Mouse (Mus musculus) megakaryocyte, adult 5-6 weeks (primary cell): Measurements from ENCODE around the gene Slc16a10. TPM values are rescaled to one million over a fixed set of nuclear protein-coding genes. Genes with fewer than 3 reads are reported as not detected.

ENCODE experiments used
- ATAC-seq: 2 replicates; pipeline ENCODE4 v1.8.0; 2016; ENCODE audit warnings: mild to moderate bottlenecking, inconsistent platforms; ENCODE audit not compliant: poor library complexity, severe bottlenecking
- total RNA-seq, 2 experiments: library from RNA; stranded (forward) in 1 of 2; stranded (reverse) in 1 of 2; fragments of 153-499, 151-499 nt in 1 of 2; fragments of 221-1000, 200-1000 nt in 1 of 2; gene quantifications; 2 replicates each; pipeline versions ENCODE4 v1.2.3 to v1.2.4; 2015 to 2017

The Slc16a10 gene
- total RNA-seq, 2 experiments from 2014 or later: 29.8 to 45.0 TPM

DNA sequence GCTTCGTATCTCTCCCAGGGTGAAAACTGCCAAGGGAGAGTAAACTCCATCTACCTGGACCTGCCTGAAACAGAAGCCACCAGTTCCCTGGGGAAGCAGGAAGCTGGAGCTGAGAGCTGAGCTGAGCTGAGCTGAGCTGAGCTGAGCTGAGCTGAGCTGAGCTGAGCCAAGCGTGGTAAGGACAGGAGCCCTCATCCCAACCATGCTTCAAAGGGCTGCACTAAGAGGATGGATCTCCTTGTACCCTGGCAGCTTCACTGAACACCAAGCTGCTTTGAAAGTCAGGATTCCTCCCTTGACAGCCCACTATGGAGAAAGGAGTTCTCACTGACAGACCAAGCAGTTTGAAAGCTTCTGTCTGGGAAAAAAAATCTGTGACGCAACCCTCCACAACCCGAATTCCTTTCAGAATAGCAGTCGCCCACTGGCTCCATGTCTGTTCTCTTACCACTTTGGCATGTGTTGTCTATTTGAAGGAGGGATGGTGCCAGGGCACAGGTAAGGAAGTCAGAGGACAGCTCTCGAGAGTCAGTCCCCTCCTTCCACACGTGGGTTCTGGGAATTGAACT lies 28.5 kb downstream of the Slc16a10 start:
- no peak for ATAC-seq

DNA sequence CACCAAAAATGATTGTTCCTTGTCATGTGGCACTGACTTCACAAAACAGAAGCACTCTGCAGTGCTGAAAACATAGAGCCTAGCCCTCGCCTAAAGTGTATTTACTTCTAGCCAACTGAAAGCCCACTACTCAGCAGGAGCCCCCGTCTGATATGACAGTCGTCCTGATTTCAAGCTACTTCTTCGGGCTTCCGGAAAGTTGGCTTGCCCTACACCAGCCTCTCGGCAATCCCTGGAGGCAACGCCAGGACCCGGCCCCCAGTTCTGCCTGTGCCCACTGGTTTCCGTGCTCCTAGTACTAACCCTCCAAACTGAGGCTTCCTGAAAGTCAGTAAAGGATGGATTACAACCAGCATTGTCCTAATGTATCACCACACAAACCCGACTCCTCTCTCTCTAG lies 29.8 kb downstream of the Slc16a10 start:
- ATAC-seq: no peak

DNA sequence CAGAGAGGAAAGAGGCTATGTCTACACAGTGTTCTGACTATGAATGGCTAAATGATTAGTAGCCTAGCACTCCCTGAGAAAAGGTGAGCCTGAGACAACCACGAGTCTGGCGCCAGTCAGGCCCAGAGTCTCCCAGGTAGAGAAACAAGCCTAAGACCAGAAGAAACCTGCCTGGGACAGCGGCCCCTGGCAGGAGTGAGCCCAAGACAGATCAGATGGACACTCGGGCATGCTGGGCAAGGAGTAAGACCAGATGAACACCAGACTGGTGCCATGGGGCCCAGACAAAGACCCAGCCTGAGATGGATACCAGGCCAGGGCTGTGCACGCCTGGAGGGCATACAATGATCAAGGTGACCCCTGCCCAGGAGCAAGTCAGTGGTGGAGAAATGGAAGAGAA lies 32.5 kb downstream of the Slc16a10 start:
- ATAC-seq: no peak

DNA sequence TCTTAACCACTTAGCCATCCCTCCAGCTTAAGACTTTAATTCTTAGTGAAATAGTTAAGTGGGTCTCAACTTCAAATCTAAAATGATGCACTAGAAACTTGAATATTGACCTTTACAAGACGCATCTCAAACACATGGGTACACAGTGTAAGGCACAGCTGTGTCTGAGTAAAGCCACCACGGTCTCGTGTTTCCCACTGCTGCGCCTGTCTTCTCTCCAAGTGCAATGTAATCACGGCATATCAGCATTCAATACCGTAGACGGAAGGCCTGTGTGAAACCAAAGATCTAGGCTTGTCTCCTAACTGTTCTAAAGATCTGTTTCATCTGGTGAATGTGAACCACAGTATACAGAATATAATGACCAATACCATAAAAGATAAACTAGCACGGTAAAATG lies 33.1 kb downstream of the Slc16a10 start:
- no peak for ATAC-seq

DNA sequence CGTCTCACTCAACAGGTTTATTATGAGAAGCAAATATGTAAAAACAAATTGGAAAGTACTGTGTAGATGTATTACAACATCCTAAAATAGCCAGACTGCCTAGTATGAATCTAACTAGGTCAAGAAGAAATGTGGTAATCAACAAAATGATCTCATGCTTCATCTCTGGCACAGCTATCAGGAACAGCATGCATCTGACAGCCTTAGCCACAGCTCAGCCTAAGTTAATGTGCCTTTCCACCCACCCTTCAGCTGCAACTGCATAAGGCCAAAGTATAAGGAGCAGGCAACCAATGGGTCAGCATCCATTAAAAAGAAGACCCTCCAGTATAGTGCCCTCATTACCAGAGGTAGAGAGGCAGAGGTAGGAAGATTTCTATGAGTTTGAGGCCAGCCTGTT lies 34.1 kb downstream of the Slc16a10 start:
- ATAC-seq: no peak

DNA sequence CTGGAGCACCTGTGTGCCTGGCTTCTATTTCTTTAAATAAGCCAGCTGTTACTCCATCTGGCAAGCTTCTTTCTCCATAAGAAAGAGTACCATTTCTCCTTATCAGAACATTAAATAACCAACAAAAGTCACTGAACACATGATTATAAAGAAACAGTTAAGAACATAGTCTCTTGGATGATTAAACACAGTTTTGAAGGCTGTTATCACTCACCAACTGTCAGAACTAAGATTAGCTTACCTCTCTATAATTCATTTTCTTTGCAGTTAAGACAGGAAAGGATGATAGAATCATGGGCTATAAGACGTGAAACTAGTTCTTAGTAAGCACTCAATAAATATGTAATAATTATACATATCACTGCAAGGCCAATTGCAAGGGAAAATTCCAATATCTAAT lies 36.9 kb downstream of the Slc16a10 start:
- ATAC-seq: no peak

DNA sequence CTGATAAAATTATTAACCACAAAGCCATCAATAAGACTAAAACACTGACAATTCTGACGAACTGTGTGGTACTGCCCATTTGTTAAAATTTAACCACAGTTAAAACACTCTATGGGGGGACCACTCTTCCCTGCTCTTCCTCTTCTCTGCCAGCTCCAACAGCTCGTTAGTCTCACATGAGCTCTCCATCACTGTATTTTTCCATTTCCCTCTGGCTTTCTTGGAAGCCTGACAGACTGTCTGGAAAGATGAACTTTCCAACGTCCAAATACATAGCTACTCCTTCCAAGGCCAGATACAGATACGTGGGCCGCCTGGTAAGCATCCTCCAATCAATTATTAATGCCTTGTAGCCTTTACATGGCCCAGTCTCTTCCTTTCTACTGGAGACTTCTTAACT lies 38.3 kb downstream of the Slc16a10 start:
- ATAC-seq: no peak

DNA sequence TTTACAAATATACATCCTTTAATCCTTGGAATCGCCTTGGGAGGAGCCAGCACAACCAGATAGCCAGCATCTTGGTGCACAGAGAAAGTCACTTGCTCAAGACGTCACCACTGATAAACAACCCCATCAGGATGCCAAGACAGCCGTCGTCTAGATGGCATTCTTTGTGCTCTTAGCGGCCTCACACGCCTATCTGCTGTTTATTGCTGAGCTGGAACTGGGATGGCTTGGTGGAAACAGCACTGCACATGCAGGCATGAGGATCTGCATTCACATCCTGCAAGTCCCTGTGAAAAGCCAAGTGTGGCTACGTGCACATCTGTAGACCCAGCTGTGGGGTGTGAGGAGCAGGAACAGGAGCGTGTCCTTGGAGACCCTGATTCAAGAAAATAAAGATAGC lies 39.1 kb downstream of the Slc16a10 start:
- ATAC-seq: no peak

DNA sequence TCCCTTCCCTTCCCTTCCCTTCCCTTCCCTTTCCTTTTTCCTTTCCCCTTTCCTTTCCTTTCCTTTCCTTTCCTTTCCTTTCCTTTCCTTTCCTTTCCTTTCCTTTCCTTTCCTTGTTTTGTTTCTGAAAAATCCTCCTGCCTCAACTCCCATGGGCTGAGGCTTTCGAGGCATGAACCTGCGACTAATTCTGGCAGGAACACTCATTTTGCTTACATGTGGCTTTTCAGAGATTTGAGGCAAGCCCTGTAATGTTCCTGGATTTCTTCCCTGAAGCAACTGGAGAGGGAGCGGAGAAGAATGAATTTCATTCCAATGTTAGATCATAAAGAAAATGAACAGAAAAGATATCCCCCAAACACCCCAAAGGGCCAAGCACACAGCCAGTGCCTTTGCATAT lies 39.9 kb downstream of the Slc16a10 start:
- ATAC-seq: no peak

DNA sequence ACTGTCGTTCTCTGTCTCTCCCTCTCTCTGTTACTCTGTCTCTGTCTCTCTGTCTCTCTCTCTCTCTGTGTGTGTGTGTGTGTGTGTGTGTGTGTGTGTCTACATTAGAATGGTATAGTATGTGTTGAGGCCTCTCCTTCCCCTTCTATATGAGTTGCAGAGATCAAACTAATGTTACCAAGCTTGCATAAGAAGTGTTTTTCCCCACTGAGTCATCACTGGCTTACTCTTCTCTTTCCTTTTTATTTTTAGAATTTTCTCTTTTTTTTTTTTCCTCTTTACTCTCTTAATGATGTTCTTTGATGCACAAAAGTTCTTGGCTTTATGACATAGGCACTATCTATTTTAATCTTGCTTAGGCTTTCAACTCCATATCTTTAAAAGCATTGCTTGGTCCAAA lies 43.6 kb downstream of the Slc16a10 start:
- ATAC-seq: no peak

DNA sequence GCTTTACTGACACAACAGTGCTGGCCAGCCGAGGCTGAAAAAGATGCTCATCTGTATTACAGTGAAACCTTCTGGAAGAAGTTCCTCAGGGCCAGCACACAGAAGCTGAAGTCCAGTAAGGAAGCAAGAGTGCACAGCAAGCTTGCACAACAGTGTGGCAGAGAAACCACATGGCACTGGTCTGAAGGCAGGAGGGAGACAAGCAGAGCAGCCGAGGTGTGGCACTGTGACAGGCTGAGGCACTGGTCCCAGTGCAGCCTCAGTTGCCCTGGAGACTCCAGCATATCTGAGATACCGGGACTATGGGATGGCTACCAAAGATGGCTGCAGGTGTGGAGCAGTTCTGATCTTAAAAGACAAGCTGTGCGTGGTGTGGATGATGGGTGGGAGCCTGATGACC lies 44.5 kb downstream of the Slc16a10 start:
- ATAC-seq: peak; percentile 95

DNA sequence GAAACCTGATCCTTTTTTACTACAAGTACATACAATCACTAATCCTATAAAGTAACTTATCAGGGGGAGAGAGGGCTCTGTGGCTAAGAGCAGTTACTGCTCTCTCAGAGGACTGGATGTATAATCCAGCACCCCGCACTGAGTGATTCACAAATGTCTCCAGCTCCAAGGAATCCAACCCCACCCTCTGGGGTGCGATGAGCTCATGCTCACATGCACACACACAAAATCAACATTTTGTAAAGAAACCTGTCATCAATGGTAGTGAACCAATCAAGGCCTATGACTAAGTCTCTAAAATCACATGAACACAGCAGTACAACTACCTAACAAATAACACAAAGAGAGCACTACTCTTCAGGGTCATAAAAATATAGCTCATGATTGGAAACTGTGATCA lies 47.3 kb downstream of the Slc16a10 start:
- no peak for ATAC-seq

DNA sequence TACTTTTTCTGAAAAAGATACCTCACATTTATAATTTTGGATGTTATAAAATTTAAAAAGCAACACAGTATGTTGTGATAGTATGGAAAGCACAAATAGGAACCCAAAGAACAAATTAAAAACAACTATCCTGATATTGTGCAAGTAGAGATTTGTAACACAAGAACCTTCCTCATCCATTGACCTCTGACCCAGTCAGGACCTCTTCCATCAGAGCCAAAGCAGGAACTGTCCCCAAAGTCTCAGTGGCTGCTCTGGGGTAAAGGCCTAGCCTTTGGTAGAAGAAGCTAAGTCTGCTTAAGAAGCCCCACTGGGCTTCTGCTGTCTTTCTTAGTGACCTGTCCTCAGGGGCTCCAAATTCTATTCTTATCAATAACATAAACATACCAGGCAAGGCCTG lies 48.5 kb downstream of the Slc16a10 start:
- ATAC-seq: peak; percentile 63

DNA sequence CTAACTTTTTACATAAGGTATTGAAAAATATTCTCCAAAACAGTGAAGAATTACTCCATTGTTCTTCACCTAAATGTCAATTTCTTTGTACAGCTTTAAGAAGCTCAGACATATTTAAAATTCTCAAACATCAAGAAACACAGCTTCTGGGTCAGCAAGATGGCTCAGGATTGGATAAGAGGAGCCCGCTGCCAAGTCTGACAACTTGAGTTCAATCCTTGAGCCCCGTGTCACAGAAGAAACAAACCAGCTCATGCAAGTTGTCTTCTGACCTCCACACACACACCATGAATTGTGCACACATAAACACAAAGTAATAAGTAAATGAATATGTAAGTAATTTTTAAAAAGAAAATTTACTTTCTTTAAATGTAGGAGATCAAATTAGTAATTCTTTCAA lies 50.6 kb downstream of the Slc16a10 start:
- ATAC-seq: no peak

DNA sequence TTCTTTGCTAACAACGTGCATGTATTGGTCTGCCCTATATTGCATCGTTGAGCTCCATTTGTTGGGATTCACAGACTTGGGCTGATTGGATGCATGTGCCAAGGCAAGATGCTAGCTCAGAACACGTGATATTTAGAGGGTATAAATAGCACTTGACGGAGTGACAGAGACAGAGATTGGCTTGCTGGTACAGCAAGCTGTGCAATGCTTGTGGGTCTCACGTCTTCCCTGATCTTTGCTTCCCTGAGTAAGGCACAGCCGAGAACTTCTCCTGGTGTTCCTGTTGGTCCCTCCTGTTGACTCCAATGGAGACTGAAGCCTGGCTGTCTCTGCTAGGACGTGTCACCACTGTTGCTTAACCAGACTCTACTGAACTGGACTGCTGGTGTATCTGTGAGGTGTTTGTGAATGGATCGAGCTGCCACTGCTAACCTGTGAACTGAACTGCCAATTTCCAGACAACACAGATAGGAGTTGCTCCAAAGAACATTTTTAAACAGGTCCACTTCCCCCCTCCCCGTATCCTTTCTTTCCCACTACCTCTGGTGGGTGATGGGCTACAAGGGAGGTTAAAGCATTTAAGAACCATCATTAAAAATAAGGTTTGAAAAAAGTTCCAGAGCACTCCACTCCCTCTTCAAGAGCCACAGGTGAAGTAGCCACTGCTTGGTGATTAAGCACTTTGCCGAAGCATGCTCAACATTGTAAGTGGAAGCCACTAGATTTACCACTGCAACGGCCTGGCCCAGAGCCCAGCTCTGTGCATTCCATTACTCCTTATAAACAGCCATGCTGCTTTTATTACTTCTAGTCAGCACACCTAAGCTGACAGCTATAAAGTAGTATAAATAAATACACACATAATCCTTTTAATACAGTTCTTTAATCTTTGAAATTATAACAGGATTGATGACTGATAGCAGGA lies 51.3 kb downstream of the Slc16a10 start:
- ATAC-seq: no peak

DNA sequence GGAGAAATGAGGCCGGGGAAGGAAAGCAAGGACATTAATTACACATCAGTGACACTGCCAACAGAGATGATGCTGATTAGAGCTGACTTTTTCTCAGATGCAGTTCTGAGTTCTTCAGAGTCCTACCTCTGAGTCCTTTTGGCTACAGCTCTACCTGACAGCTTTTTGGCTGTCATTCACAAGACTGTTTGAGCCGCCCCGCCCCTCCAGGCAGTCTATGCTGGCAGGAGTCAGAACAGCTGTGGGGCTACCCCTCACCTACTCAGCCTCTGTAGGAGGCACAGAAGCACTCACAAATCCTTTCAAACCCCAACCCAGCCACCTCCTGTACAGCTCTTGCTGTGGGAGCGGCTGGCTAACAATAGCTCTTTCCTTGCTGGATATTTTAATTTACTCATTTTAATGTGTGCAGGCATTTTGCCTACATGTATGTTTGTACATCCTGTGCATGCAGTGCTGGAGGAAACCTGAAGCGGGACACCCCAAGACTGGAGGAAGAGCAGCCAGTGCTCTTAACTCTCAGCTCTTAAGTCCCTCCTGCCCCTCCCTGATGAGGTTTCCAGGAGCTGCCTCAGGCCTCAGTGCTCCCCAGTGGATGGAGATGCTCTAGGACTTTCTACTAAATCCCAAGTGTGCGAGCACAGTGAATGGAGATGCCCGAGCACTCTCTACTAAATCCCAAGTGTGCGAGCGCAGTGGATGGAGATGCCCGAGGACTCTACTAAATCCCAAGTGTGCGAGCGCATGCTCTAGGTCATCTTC lies 57.5 kb downstream of the Slc16a10 start:
- ATAC-seq: no peak

DNA sequence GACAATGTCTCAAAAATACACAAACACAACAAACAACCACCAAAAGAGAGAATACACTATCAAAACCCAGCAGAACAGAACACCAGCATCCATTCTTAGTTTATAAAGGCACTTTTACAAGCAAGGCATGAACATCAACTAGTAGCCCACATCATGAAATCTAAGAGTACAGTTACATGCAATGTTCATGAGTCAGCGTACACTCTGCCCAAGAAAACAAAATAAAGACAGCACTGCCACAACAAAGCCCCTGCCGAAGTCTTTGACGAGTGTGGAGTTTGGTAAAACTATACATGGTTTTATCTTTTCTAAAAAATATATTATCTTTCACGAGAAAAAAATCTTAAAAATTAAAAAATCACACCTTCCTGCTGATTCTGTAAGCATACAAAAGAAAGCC lies 58.5 kb downstream of the Slc16a10 start:
- no peak for ATAC-seq

DNA sequence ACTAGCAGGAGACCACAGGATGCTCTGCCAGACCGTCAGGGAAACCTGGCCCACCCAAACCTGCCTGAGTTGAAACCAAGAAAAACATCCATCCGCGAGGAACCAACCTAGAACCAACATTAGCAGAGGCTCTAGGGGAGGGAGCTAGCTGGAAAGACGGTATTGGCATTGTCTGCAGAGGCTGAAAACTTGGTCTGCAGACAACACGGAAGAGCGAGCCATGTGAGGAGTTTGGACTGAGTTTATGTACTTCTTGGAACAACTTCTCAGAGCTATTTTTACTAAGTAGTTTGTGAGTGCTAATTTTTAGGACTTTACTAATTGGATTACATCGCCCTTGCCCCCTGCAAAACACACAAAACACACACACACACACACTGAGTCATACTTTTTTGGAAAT lies 59.4 kb downstream of the Slc16a10 start:
- ATAC-seq: no peak

DNA sequence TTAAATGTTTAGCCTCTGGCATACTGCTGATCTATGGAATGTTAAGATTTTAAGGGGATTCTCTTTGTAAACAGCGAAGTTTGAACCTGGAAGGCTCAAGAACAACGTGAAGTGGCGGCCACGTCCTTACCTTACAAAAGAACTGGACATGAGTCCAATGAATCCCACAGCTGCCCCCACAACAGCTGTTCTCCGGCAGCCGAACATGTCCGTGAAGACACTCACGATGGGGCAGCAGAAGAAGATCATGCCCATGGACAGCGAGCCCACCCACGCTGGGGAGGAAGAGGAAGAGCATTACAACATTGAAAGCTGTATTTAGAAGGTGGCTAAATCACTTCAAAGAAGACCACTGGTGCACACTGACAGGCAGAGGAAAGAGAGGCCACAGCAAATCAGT lies 61.5 kb downstream of the Slc16a10 start:
- ATAC-seq: no peak

DNA sequence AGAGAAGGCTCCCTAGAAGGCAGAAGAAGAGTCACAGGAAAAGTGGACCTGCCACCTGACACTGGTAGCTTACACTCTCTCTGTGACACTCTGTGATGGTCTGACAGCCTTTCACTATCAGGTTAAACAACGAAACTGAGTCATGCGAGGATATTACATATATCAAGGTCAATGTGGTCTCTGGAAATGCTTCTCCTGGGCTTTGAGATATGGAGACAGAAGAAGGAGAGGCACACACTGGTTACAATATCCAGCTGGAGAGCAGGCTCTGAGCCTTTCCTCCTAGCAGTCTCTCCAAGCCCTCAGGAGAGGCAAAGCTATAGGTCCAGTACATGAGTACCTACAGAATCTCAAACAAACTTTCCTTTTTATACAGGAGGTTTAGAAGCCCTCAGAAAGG lies 62.8 kb downstream of the Slc16a10 start:
- ATAC-seq: no peak

DNA sequence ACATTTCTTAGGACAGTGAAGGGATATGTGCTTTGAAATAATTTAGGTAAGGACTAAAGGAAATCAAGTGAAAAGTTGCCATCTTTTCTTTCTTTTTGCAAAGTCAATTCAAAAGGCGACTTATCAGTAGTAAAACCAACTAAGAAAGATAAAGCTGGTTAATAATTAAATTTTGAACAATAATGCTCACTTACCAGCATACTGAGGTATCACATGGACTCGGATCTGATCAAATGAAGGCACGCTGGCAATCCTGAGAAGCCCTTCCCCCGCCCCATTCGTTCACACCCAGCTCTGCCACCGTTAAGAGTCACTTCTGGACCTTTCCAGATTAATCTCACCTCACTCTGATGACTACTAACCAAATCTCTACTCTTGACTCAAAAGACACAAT lies 64.1 kb downstream of the Slc16a10 start:
- ATAC-seq: no peak
